Mouse (Mus musculus): ENCODE results near the gene Olfr1354.
"Not testable (repeated sequence)": the region's sequence is repeated elsewhere in the genome, so short reads cannot be mapped to it uniquely, and the experiment has no call there.

Olfr1354 gene

GRCm38 (mm10) chr10:78912871-78913270 lies at the start of gene Olfr1354:
Gene Olfr1354, plus strand, starts transcription at chr10:78913171.
- DNase-seq (ENCODE audit: low spot score): not testable (repeated sequence)

- no peak for DNase-seq (ENCODE audit: low spot score)
Measured at GRCm38 (mm10) chr10:78875240-78875639, 37.7 kb upstream of the Olfr1354 start, which contains the start of gene Olfr1355. Gene Olfr1355, plus strand, starts transcription at chr10:78875540.

GRCm38 (mm10) chr10:78950336-78950735 lies 37.4 kb downstream of the Olfr1354 start, which contains the start of gene Olfr8:
Gene Olfr8, plus strand, starts transcription at chr10:78950636.
- DNase-seq (ENCODE audit: low spot score): not testable (repeated sequence)

GRCm38 (mm10) chr10:78963009-78963408 lies 50.0 kb downstream of the Olfr1354 start, which contains the start of gene Olfr1353:
Gene Olfr1353, plus strand, starts transcription at chr10:78963309.
- DNase-seq (ENCODE audit: low spot score): not testable (repeated sequence)
